15 mouse cellular contexts compared by ENCODE assay signal in genomic region chr1:160308498-160308897, GRCm38 (mm10).
DNase-seq lines count a peak whose midpoint lies in the region; ATAC-seq and TF ChIP-seq lines count a peak whose summit lies in the region.
"Had no signal": no experiment of that assay in that cellular context is flagged by ENCODE, and none has a peak within 500 bp of the region (broad histone marks: within the 10 kb centered on the region; RNA-seq: fewer than 3 reads in every experiment).

No protein-coding gene starts in this region.

- H3K9ac ChIP-seq in heart, embryonic 16.5 days (ENCODE audit: low read length) = no peak overlapping the region; the same call in 1 of the 2 replicates
- no peak overlapping the region for H3K9ac ChIP-seq in intestine, embryonic 16.5 days (ENCODE audit: low read depth, low read length)
- H3K9ac ChIP-seq in stomach, embryonic 16.5 days (ENCODE audit: low read length) = peak overlapping the region; percentile 49
- H3K9ac ChIP-seq: embryonic facial prominence, embryonic 12.5 days; hindbrain, embryonic 15.5 days; midbrain, embryonic 12.5 days; neural tube, embryonic 13.5 days had no signal

- no peak for DNase-seq in heart, adult 8-10 months (ENCODE audit: low spot score)
- DNase-seq in thymus, adult 2 months = no peak
- DNase-seq in thymus, postnatal 25 days = no peak
- DNase-seq in layer of hippocampus, adult 9-10 months (ENCODE audit: low spot score) = no peak
- DNase-seq in urinary bladder, adult 2 months (ENCODE audit: low spot score) = no peak
- DNase-seq: adrenal gland, postnatal 36 days; cerebellum, adult 18-20 months had no signal

- 65% methylated on average over 7 of the region's 7 CpGs for WGBS in heart, embryonic 16.5 days
- WGBS in thymus, adult 2 months = 15% methylated on average over 7 of the region's 7 CpGs
- WGBS in intestine, embryonic 16.5 days = 45% methylated on average over 7 of the region's 7 CpGs
- WGBS in stomach, embryonic 16.5 days = 36% methylated on average over 7 of the region's 7 CpGs

- no peaks in the 10 kb centered on the region for H3K36me3 ChIP-seq in heart, embryonic 16.5 days (ENCODE audit: control insufficient read depth, insufficient read depth)
- H3K36me3 ChIP-seq in thymus, adult 2 months (ENCODE audit: control insufficient read depth, insufficient read depth, low read length) = no peaks in the 10 kb centered on the region
- H3K36me3 ChIP-seq in intestine, embryonic 16.5 days (ENCODE audit: control insufficient read depth, insufficient read depth, low read length) = no peaks in the 10 kb centered on the region
- no peaks in the 10 kb centered on the region for H3K36me3 ChIP-seq in stomach, embryonic 16.5 days (ENCODE audit: control insufficient read depth, insufficient read depth, low read length)
- H3K36me3 ChIP-seq: embryonic facial prominence, embryonic 12.5 days; hindbrain, embryonic 15.5 days; limb, embryonic 10.5 days; midbrain, embryonic 12.5 days; neural tube, embryonic 13.5 days had no signal

- H3K27ac ChIP-seq in heart, embryonic 16.5 days (ENCODE audit: low read length) = no peak overlapping the region
- peak overlapping the region; percentile 53 for H3K27ac ChIP-seq in thymus, adult 2 months (ENCODE audit: control insufficient read depth, insufficient read depth, low read length)
- H3K27ac ChIP-seq in intestine, embryonic 16.5 days (ENCODE audit: low read length) = peak overlapping the region; percentile 34
- H3K27ac ChIP-seq in stomach, embryonic 16.5 days (ENCODE audit: low read length) = peak overlapping the region; percentile 77
- H3K27ac ChIP-seq: embryonic facial prominence, embryonic 12.5 days; hindbrain, embryonic 15.5 days; limb, embryonic 10.5 days; midbrain, embryonic 12.5 days; neural tube, embryonic 13.5 days had no signal

- H3K4me1 ChIP-seq in heart, embryonic 16.5 days (ENCODE audit: control insufficient read depth, insufficient read depth, low read length) = peaks cover 21% of the 10 kb centered on the region
- peaks cover 15% of the 10 kb centered on the region for H3K4me1 ChIP-seq in thymus, adult 2 months (replicated peaks; ENCODE audit: control insufficient read depth, insufficient read depth, low read length)
- H3K4me1 ChIP-seq in intestine, embryonic 16.5 days (ENCODE audit: control insufficient read depth, insufficient read depth, low read length) = peaks cover 6% of the 10 kb centered on the region
- H3K4me1 ChIP-seq in stomach, embryonic 16.5 days (ENCODE audit: control insufficient read depth, insufficient read depth, low read length) = peaks cover 11% of the 10 kb centered on the region

- ATAC-seq in heart, embryonic 16.5 days (replicated peaks; ENCODE audit: extremely low read depth, insufficient read depth, low FRiP score) = no peak
- peak; percentile 62 for ATAC-seq in intestine, embryonic 16.5 days
- no peak for ATAC-seq in stomach, embryonic 16.5 days (ENCODE audit: insufficient read depth, low FRiP score)

- TF ChIP-seq POLR2A in thymus, adult 2 months (IDR thresholded peaks at IDR 0.05; ENCODE audit: control insufficient read depth, extremely low read depth, insufficient read depth, low read length, poor library complexity) = no peak

- peak overlapping the region; percentile 15; the same call in 1 of the 2 replicates for H3K4me3 ChIP-seq in heart, embryonic 16.5 days (ENCODE audit: low read length)
- H3K4me3 ChIP-seq in thymus, adult 2 months (ENCODE audit: control insufficient read depth, insufficient read depth, low read length) = peak overlapping the region; percentile 16; the same call in 1 of the 2 replicates
- H3K4me3 ChIP-seq in intestine, embryonic 16.5 days (ENCODE audit: low read length) = peak overlapping the region; percentile 32
- H3K4me3 ChIP-seq in stomach, embryonic 16.5 days (replicated peaks; ENCODE audit: low read length) = peak overlapping the region; percentile 36
- H3K4me3 ChIP-seq: embryonic facial prominence, embryonic 12.5 days; hindbrain, embryonic 15.5 days; limb, embryonic 10.5 days; midbrain, embryonic 12.5 days; neural tube, embryonic 13.5 days had no signal

- H3K4me2 ChIP-seq in heart, embryonic 16.5 days (ENCODE audit: low read depth, low read length) = peak overlapping the region; percentile 29
- H3K4me2 ChIP-seq in intestine, embryonic 16.5 days (ENCODE audit: low read depth, low read length) = peak overlapping the region; percentile 36
- H3K4me2 ChIP-seq in stomach, embryonic 16.5 days (ENCODE audit: low read depth, low read length) = peak overlapping the region; percentile 40
- H3K4me2 ChIP-seq: embryonic facial prominence, embryonic 12.5 days; hindbrain, embryonic 15.5 days; midbrain, embryonic 12.5 days; neural tube, embryonic 13.5 days had no signal

- no peak for TF ChIP-seq CTCF in thymus, adult 2 months (IDR thresholded peaks at IDR 0.05; ENCODE audit: borderline replicate concordance, control insufficient read depth, extremely low read depth, insufficient read depth, low read length, poor library complexity)

- H3K9me3 ChIP-seq in heart, embryonic 16.5 days (replicated peaks; ENCODE audit: control insufficient read depth, low read length) = no peaks in the 10 kb centered on the region
- H3K9me3 ChIP-seq in intestine, embryonic 16.5 days (ENCODE audit: control insufficient read depth, low read length) = no peaks in the 10 kb centered on the region
- H3K9me3 ChIP-seq in stomach, embryonic 16.5 days (replicated peaks; ENCODE audit: control insufficient read depth, low read length) = no peaks in the 10 kb centered on the region
- H3K9me3 ChIP-seq: embryonic facial prominence, embryonic 12.5 days; hindbrain, embryonic 15.5 days; limb, embryonic 10.5 days; midbrain, embryonic 12.5 days; neural tube, embryonic 13.5 days had no signal

- H3K27me3 ChIP-seq in heart, embryonic 16.5 days (ENCODE audit: control insufficient read depth, insufficient read depth, low read length) = no peaks in the 10 kb centered on the region
- no peaks in the 10 kb centered on the region for H3K27me3 ChIP-seq in thymus, adult 2 months (ENCODE audit: control insufficient read depth, insufficient read depth, low read length)
- H3K27me3 ChIP-seq in intestine, embryonic 16.5 days (replicated peaks; ENCODE audit: control insufficient read depth, insufficient read depth, low read length) = no peaks in the 10 kb centered on the region
- H3K27me3 ChIP-seq in stomach, embryonic 16.5 days (ENCODE audit: control insufficient read depth, insufficient read depth, low read length) = no peaks in the 10 kb centered on the region
- H3K27me3 ChIP-seq: embryonic facial prominence, embryonic 12.5 days; hindbrain, embryonic 15.5 days; midbrain, embryonic 12.5 days; neural tube, embryonic 13.5 days had no signal
